Mouse (Mus musculus) liver, postnatal 0 days (tissue): ENCODE results near the gene Oas1d. TPM values are rescaled to one million over a fixed set of nuclear protein-coding genes. Genes with fewer than 3 reads are reported as not detected.

Experiments
- ATAC-seq: fragments of 200-750 bp; cut with Nextera tagmentation; 2 replicates; pipeline ENCODE4 v1.8.0; 2017; ENCODE audit warnings: mild to moderate bottlenecking, moderate library complexity
- DNase-seq: peaks from one replicate; pipeline ENCODE4 v3.0.0-alpha.2; 2016
- H3K27ac ChIP-seq: fragments of 300-500 bp; sonication (generic); 2 replicates; pipeline ENCODE4 v1.5.1; 2014; ENCODE audit warnings: antibody characterized with exemption, moderate library complexity, mild to moderate bottlenecking, low read depth
- H3K27me3 ChIP-seq: fragments of 300-500 bp; sonication (generic); 2 replicates; pipeline ENCODE4 v1.6.1; 2014; ENCODE audit warnings: low read length, control low read depth, mixed read lengths; ENCODE audit not compliant: insufficient read depth
- H3K36me3 ChIP-seq: fragments of 300-500 bp; sonication (generic); replicated peaks from 2 replicates; pipeline ENCODE4 v1.6.1; 2014; ENCODE audit warnings: mild to moderate bottlenecking, control low read depth, low read length, moderate library complexity, mixed read lengths; ENCODE audit not compliant: insufficient read depth
- H3K4me1 ChIP-seq: fragments of 300-500 bp; sonication (generic); 2 replicates; pipeline ENCODE4 v1.6.1; 2014; ENCODE audit warnings: antibody characterized with exemption, mild to moderate bottlenecking, control low read depth; ENCODE audit not compliant: insufficient read depth
- H3K4me2 ChIP-seq: fragments of 300-500 bp; sonication (generic); 2 replicates; pipeline ENCODE4 v1.6.1; 2014; ENCODE audit warnings: low read depth, mild to moderate bottlenecking, low read length, moderate library complexity, mixed read lengths
- H3K4me3 ChIP-seq: fragments of 300-500 bp; sonication (generic); 2 replicates; pipeline ENCODE4 v1.5.1; 2014; ENCODE audit warnings: low read depth, low read length
- H3K9ac ChIP-seq: fragments of 300-500 bp; sonication (generic); replicated peaks from 2 replicates; pipeline ENCODE4 v1.6.1; 2014; ENCODE audit warnings: mild to moderate bottlenecking, moderate library complexity
- H3K9me3 ChIP-seq: fragments of 300-500 bp; sonication (generic); 2 replicates; pipeline ENCODE4 v1.6.1; 2016; ENCODE audit warnings: mild to moderate bottlenecking, control low read depth, low read length, mixed read lengths
- CTCF ChIP-seq: sonication (generic); IDR thresholded peaks from 2 replicates; pipeline ENCODE4 v1.5.1; 2016; ENCODE audit warnings: antibody characterized with exemption, low read depth
- EP300 ChIP-seq: IDR thresholded peaks from 2 replicates; pipeline ENCODE4 v1.6.1; 2016; ENCODE audit warnings: antibody characterized with exemption, low read depth, mild to moderate bottlenecking
- WGBS: fragments of 180-500 bp; shearing (Covaris S2); extraction: QIAGEN DNeasy Blood & Tissue Kit; methylation state at CpG from one replicate; pipeline ENCODE4 v1.1.7; 2014; ENCODE audit not compliant: insufficient replicate concordance; 5-methylcytosine and 5-hydroxymethylcytosine counted together
- polyA plus RNA-seq: library from polyadenylated mRNA; unstranded; fragments of >200 nt; fragmentation: Nextera tagmentation; extraction: Ambion mirVana; gene quantifications from 2 replicates; pipeline ENCODE4 v1.2.1, GENCODE M21; 2015

Oas1d gene
- polyA plus RNA-seq, 1 experiment from 2014 or later, result not detected

DNA sequence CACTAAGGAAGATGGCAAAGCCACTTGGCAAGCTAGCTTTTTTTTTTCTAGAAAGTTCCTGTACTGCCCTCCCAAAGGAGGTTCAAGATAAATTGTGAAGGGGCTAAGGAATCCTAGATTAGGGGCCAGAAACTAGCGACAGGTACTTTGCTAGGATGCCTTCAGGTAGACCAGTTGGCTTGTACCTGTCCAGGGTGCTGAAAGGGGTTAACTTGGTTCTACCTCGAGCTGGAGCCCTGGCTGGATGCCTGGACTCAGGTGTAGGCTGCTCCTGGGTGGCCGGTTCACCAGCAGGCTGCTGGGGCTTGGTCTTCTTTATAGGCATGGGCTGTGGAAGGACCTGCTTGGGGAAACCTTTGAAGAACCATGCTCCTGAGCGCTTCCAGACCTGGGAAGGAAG, 46.7 kb downstream of the Oas1d start:
- no peaks in the 10 kb centered on the region for H3K36me3 ChIP-seq
- no peak for TF ChIP-seq EP300
- no peak for TF ChIP-seq CTCF
- H3K4me1 ChIP-seq, result no peaks in the 10 kb centered on the region
- no peak overlapping the region for H3K4me3 ChIP-seq
- no peak overlapping the region for H3K9ac ChIP-seq
- H3K9me3 ChIP-seq, result no peaks in the 10 kb centered on the region
- H3K27me3 ChIP-seq, result no peaks in the 10 kb centered on the region
- no peak overlapping the region for H3K4me2 ChIP-seq
- no peak overlapping the region for H3K27ac ChIP-seq
- WGBS, result 41% methylated on average over 4 of the region's 4 CpGs
- DNase-seq (peak; percentile 19), ATAC-seq (no peak)

- ATAC-seq, result no peak
- H3K27me3 ChIP-seq, result no peaks in the 10 kb centered on the region
- no peak overlapping the region for H3K4me2 ChIP-seq
- no peak overlapping the region for H3K9ac ChIP-seq
- H3K4me1 ChIP-seq, result no peaks in the 10 kb centered on the region
- no peaks in the 10 kb centered on the region for H3K9me3 ChIP-seq
- H3K36me3 ChIP-seq, result no peaks in the 10 kb centered on the region
- no peak overlapping the region for H3K4me3 ChIP-seq
- 77% methylated on average over 4 of the region's 4 CpGs for WGBS
- TF ChIP-seq EP300, result no peak
- TF ChIP-seq CTCF, result no peak
- no peak overlapping the region for H3K27ac ChIP-seq
- DNase-seq, result no peak
Measured at GRCm38 (mm10) chr5:120966156-120966555, 51.8 kb downstream of the Oas1d start.

DNA sequence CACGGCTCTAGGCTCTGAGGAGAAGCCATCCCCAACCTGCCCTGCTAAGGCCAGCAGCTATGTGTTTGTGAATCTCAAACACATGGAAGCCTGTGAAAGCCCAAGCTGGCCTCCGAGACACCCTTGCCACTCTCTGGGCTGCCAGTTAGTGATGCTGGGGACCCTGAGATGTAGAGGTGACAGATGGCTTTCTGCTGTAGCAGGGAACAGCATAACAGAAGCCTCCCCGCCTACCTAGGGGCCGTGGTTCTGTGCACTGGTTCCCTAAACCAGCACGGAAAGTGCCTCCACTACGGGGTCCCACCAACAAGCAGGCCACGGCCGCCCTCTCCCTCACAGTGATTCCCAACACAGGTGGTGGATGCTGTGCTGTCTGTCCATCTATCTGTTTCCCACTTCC, 52.6 kb downstream of the Oas1d start:
- Histone ChIP-seq H3K27me3 (no peaks in the 10 kb centered on the region), H3K27ac (no peak overlapping the region), H3K36me3 (no peaks in the 10 kb centered on the region), H3K9ac (no peak overlapping the region), H3K4me2 (no peak overlapping the region), H3K4me3 (no peak overlapping the region), H3K9me3 (no peaks in the 10 kb centered on the region), H3K4me1 (no peaks in the 10 kb centered on the region)
- ATAC-seq (no peak), DNase-seq (no peak)
- WGBS, result 70% methylated on average over 8 of the region's 8 CpGs
- TF ChIP-seq CTCF (no peak), EP300 (no peak)

DNA sequence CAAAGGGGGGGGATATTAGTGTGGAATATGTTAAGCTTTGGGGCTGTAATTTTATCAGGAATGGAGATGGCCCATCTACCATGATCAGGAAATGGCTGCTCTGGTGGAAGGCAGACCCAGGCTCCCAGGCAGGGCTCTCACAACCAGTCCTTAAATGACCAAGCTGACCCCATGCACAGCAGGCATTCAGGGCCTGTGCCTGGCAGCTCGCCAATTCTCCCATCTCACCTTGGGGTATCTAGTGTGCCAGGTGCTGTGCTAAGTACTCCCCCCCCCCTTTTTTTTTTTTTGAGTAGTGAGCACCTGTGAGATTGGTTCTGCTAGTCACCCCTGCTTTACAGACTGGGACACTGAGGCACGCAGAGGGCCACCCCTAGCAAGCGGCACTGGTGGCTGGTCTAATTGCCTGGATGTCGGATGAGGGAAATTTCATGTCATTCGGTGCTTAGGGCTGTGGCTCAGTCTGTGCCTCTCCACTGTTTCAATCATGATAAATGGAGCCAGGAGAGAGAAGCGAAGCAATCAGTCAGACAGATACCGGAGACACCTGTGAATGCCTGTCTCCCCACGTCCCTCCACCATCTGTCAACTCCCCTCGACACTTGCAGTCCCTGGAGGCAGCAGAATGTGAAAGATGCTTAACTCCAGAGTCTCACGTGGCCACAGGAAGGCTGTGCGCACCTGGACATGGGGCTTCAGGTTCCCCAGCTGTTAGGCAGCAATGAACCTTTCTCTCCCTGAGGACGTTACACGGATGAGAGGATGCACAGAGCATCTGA, 53.2 kb downstream of the Oas1d start:
- no peaks in the 10 kb centered on the region for H3K27me3 ChIP-seq
- H3K4me1 ChIP-seq, result no peaks in the 10 kb centered on the region
- no peak overlapping the region for H3K4me3 ChIP-seq
- H3K9me3 ChIP-seq, result no peaks in the 10 kb centered on the region
- ATAC-seq, result no peak
- H3K36me3 ChIP-seq, result no peaks in the 10 kb centered on the region
- H3K4me2 ChIP-seq, result no peak overlapping the region
- H3K9ac ChIP-seq, result no peak overlapping the region
- 78% methylated on average over 13 of the region's 13 CpGs for WGBS
- no peak for DNase-seq
- TF ChIP-seq EP300 (no peak), CTCF (no peak)
- H3K27ac ChIP-seq, result no peak overlapping the region

GRCm38 (mm10) chr5:120968134-120968532, 53.8 kb downstream of the Oas1d start:
- Histone ChIP-seq H3K27me3 (no peaks in the 10 kb centered on the region), H3K27ac (no peak overlapping the region), H3K9me3 (no peaks in the 10 kb centered on the region), H3K4me3 (no peak overlapping the region), H3K9ac (no peak overlapping the region), H3K4me1 (no peaks in the 10 kb centered on the region), H3K4me2 (no peak overlapping the region), H3K36me3 (no peaks in the 10 kb centered on the region)
- WGBS, result 69% methylated on average over 4 of the region's 4 CpGs
- no peak for DNase-seq
- TF ChIP-seq EP300, result no peak
- no peak for TF ChIP-seq CTCF
- no peak for ATAC-seq

GRCm38 (mm10) chr5:120968799-120969198, 54.5 kb downstream of the Oas1d start:
- H3K27me3 ChIP-seq, result no peaks in the 10 kb centered on the region
- H3K36me3 ChIP-seq, result no peaks in the 10 kb centered on the region
- WGBS, result 86% methylated on average over 8 of the region's 8 CpGs
- H3K4me1 ChIP-seq, result no peaks in the 10 kb centered on the region
- DNase-seq (no peak), ATAC-seq (no peak)
- TF ChIP-seq CTCF, result no peak
- TF ChIP-seq EP300, result no peak
- no peak overlapping the region for H3K27ac ChIP-seq
- no peak overlapping the region for H3K4me3 ChIP-seq
- H3K9me3 ChIP-seq, result no peaks in the 10 kb centered on the region
- no peak overlapping the region for H3K4me2 ChIP-seq
- no peak overlapping the region for H3K9ac ChIP-seq

DNA sequence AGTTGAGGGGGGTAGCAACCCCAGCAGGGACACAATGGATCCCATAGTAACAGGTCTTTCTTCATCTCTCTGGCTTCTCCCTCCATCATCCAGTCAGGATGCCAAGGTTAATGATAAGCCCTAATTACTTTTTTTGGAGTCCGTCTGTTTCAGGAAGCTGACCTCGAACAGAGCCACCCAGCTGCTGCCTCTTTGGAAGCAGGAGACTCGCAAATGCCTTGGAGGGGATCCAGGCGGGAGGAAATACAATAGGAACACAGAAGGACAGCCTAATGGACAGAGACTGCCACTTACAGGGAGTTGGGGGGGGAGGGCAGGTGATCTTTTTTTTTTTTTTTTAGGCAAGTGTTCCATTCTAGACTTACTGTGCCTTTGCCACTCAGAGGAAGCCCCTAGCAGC, 55.4 kb downstream of the Oas1d start:
- no peak for ATAC-seq
- WGBS, result 33% methylated on average over 4 of the region's 4 CpGs
- no peak overlapping the region for H3K4me2 ChIP-seq

More for the DNA sequence above, 55.4 kb downstream of the Oas1d start:
- no peak overlapping the region for H3K27ac ChIP-seq
- H3K4me3 ChIP-seq, result no peak overlapping the region
- H3K9me3 ChIP-seq, result no peaks in the 10 kb centered on the region
- no peaks in the 10 kb centered on the region for H3K27me3 ChIP-seq
- H3K9ac ChIP-seq, result no peak overlapping the region
- no peak for DNase-seq
- no peaks in the 10 kb centered on the region for H3K4me1 ChIP-seq
- H3K36me3 ChIP-seq, result no peaks in the 10 kb centered on the region
- TF ChIP-seq EP300 (no peak), CTCF (no peak)

Other genes starting within 250 kb of the Oas1d start
- gene Dtx1, start 202.6 kb upstream of the Oas1d start, polyA plus RNA-seq, result 0.23 and 0.25 TPM in 2 replicates
- 0.83 and 1.1 TPM in 2 replicates for gene Oas2, start 164.7 kb upstream of the Oas1d start, polyA plus RNA-seq
- gene Oas3, start 136.9 kb upstream of the Oas1d start, polyA plus RNA-seq, result 1.8 and 2.1 TPM in 2 replicates
- gene Oas1e, start 119.0 kb upstream of the Oas1d start, polyA plus RNA-seq, result 0.15 and 0.20 TPM in 2 replicates
- 0.58 and 0.60 TPM in 2 replicates for gene Oas1c, start 102.0 kb upstream of the Oas1d start, polyA plus RNA-seq
- gene Oas1f, start 67.2 kb upstream of the Oas1d start, polyA plus RNA-seq, result not detected in 2 replicates
- gene Oas1h, start 53.1 kb upstream of the Oas1d start, polyA plus RNA-seq, result not detected in 2 replicates
- gene Oas1g, start 26.9 kb upstream of the Oas1d start, polyA plus RNA-seq, result 2.5 and 2.9 TPM in 2 replicates
- 5.8 and 6.9 TPM in 2 replicates for gene Oas1a, start 7.0 kb upstream of the Oas1d start, polyA plus RNA-seq
- gene Rph3a, start 95.6 kb downstream of the Oas1d start, polyA plus RNA-seq, result 0.02 and 0.06 TPM in 2 replicates